Mouse (Mus musculus) midbrain, embryonic 14.5 days (tissue): ENCODE results near the gene 4930432K21Rik. TPM values are rescaled to one million over a fixed set of nuclear protein-coding genes. Genes with fewer than 3 reads are reported as not detected.
A peak's percentile ranks its signal among the peaks of the same experiment; 100 is the strongest.

ENCODE experiments used
- ATAC-seq: fragments of 200-750 bp; cut with Nextera tagmentation; 2 replicates; pipeline ENCODE4 v1.8.0; 2017; ENCODE audit warnings: moderate number of reproducible peaks, moderate library complexity; ENCODE audit not compliant: low FRiP score, low TSS enrichment
- DNase-seq: peaks from one replicate; pipeline ENCODE4 v3.0.0-alpha.2; 2015
- H3K27ac ChIP-seq: fragments of 300-500 bp; sonication (generic); replicated peaks from 2 replicates; pipeline ENCODE4 v1.5.1; 2014; ENCODE audit warnings: mild to moderate bottlenecking, low read depth, low read length, moderate library complexity
- H3K27me3 ChIP-seq: fragments of 300-500 bp; sonication (generic); 2 replicates; pipeline ENCODE4 v1.6.1; 2014; ENCODE audit warnings: low read length, control low read depth, mixed read lengths; ENCODE audit not compliant: control insufficient read depth, insufficient read depth
- H3K36me3 ChIP-seq: fragments of 300-500 bp; sonication (generic); 2 replicates; pipeline ENCODE4 v1.6.1; 2014; ENCODE audit warnings: low read length, control low read depth; ENCODE audit not compliant: control insufficient read depth, insufficient read depth
- H3K4me1 ChIP-seq: fragments of 300-500 bp; sonication (generic); 2 replicates; pipeline ENCODE4 v1.6.1; 2014; ENCODE audit warnings: mild to moderate bottlenecking, antibody characterized with exemption, low read length, control low read depth; ENCODE audit not compliant: control insufficient read depth, insufficient read depth
- H3K4me2 ChIP-seq: fragments of 300-500 bp; sonication (generic); 2 replicates; pipeline ENCODE4 v1.6.1; 2014; ENCODE audit warnings: mild to moderate bottlenecking, low read length, moderate library complexity
- H3K4me3 ChIP-seq: fragments of 300-500 bp; sonication (generic); replicated peaks from 2 replicates; pipeline ENCODE4 v1.5.1; 2014; ENCODE audit warnings: low read depth, low read length
- H3K9ac ChIP-seq: fragments of 300-500 bp; sonication (generic); replicated peaks from 2 replicates; pipeline ENCODE4 v1.6.1; 2014; ENCODE audit warnings: mild to moderate bottlenecking, low read length, moderate library complexity
- H3K9me3 ChIP-seq: fragments of 300-500 bp; sonication (generic); 2 replicates; pipeline ENCODE4 v1.6.1; 2016; ENCODE audit warnings: low read length, control low read depth, mixed read lengths; ENCODE audit not compliant: control insufficient read depth
- WGBS: fragments of 180-500 bp; shearing (Covaris S2); extraction: QIAGEN DNeasy Blood & Tissue Kit; methylation state at CpG from one replicate; pipeline ENCODE4 v1.1.7; 2014; 5-methylcytosine and 5-hydroxymethylcytosine counted together
- polyA plus RNA-seq: library from polyadenylated mRNA; unstranded; fragments of >200 nt; fragmentation: Nextera tagmentation; extraction: Ambion mirVana; gene quantifications from 2 replicates; pipeline ENCODE4 v1.2.1, GENCODE M21; 2014

The 4930432K21Rik gene
- polyA plus RNA-seq, 1 experiment from 2014 or later: 1.9 TPM

- 95% methylated on average over 7 of the region's 7 CpGs for WGBS
- no peak overlapping the region for H3K4me3 ChIP-seq
- no peak overlapping the region for H3K27ac ChIP-seq
- H3K36me3 ChIP-seq: no peaks in the 10 kb centered on the region
- H3K9ac ChIP-seq: no peak overlapping the region
- H3K4me2 ChIP-seq: no peak overlapping the region
- DNase-seq (no peak), ATAC-seq (no peak)
- H3K9me3 ChIP-seq: no peaks in the 10 kb centered on the region
- H3K27me3 ChIP-seq: no peaks in the 10 kb centered on the region
- 0 out of 2 replicates have a peak, but pooled peaks cover 6% of the 10 kb centered on the region for H3K4me1 ChIP-seq
Measured at GRCm38 (mm10) chr8:84190191-84190867, 42.5 kb downstream of the 4930432K21Rik start.

DNA sequence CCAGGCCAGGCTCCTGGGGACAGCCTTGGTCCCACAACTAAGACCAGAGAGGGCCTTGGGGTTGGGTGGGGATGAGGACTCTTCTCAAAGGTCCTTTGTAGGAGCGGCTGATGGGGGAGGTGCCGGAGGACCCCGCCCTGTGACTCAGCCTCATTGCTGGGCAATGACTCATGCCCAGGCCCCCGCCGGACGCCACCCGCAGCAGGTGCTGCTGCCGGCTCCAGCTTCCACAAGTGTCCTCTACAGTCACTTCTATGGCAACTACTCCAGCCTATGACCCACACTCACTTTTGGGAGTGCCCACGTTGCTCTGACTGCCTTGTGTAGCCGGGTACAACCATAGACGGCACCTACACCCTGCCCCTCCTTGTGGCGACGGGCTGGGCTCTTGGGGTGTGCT is 44.2 kb downstream of the 4930432K21Rik start:
- H3K4me2 ChIP-seq: peak overlapping the region; percentile 24; the same call in 1 of the 2 replicates
- DNase-seq (no peak), ATAC-seq (0 out of 2 replicates have a peak, but pooled peaks have one; percentile 31)
- H3K27me3 ChIP-seq: no peaks in the 10 kb centered on the region
- 44% methylated on average over 13 of the region's 13 CpGs for WGBS
- 0 out of 2 replicates have a peak, but pooled peaks cover 2% of the 10 kb centered on the region for H3K4me1 ChIP-seq
- no peaks in the 10 kb centered on the region for H3K9me3 ChIP-seq
- no peak overlapping the region for H3K9ac ChIP-seq
- peak overlapping the region; percentile 32; the same call in 1 of the 2 replicates for H3K27ac ChIP-seq
- H3K4me3 ChIP-seq: no peak overlapping the region
- H3K36me3 ChIP-seq: no peaks in the 10 kb centered on the region

GRCm38 (mm10) chr8:84192555-84192954 is 44.7 kb downstream of the 4930432K21Rik start:
- Histone ChIP-seq H3K27ac (no peak overlapping the region; the same call in 1 of the 2 replicates), H3K9ac (no peak overlapping the region), H3K36me3 (no peaks in the 10 kb centered on the region), H3K4me1 (peaks cover 4% of the 10 kb centered on the region), H3K4me2 (peak overlapping the region; percentile 24), H3K4me3 (no peak overlapping the region), H3K27me3 (no peaks in the 10 kb centered on the region), H3K9me3 (no peaks in the 10 kb centered on the region)
- no peak for ATAC-seq
- peak; percentile 77 for DNase-seq
- 3% methylated on average over 33 of the region's 33 CpGs for WGBS

DNA sequence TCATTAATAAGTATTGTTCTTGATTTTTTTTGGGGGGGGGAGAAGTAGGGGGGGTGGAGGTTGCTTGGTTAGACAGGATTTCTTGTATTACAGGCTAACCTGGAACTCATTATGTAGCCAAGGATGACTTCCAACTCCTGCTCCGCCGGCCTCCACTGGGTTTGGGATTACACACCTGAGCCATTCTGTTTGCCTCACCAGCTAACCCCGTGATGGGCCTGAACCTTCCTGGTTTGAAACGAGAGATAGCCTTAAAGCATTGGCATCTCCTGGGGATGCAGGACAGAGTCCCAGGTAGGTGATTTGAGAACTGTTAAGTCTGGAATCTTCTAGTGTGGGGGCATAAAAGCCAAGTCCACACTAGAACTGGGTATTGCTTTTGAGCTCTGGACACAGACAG is 45.3 kb downstream of the 4930432K21Rik start:
- H3K27me3 ChIP-seq: no peaks in the 10 kb centered on the region
- 78% methylated on average over 4 of the region's 4 CpGs for WGBS
- no peak for ATAC-seq
- no peak overlapping the region for H3K27ac ChIP-seq
- peaks cover 10% of the 10 kb centered on the region for H3K4me1 ChIP-seq
- no peaks in the 10 kb centered on the region for H3K36me3 ChIP-seq
- no peak overlapping the region for H3K4me2 ChIP-seq
- no peak for DNase-seq
- no peak overlapping the region for H3K4me3 ChIP-seq
- H3K9ac ChIP-seq: no peak overlapping the region
- no peaks in the 10 kb centered on the region for H3K9me3 ChIP-seq

DNA sequence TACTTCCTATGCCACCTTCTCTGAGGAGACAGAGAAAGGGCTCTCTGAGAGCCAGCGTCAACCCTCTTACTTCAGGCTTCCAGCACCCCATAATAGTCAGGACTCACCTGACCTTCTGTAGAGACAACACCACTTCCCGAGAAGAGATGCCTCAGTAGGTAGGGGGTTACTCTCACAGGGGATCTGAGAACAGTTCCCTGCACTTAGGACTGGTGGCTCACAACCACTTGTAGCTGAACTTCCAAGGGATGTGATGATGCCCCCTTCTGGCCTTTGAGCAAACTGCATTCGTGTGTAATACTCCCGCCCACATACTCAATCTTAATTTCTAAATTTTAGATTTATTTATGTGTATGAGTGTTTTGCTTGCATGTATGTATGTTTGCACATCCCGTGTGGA is 45.7 kb downstream of the 4930432K21Rik start:
- WGBS: 80% methylated on average over 5 of the region's 5 CpGs
- ATAC-seq (no peak), DNase-seq (peak; percentile 46)
- Histone ChIP-seq H3K4me1 (peaks cover 14% of the 10 kb centered on the region), H3K4me2 (no peak overlapping the region), H3K9me3 (no peaks in the 10 kb centered on the region), H3K4me3 (no peak overlapping the region), H3K9ac (no peak overlapping the region), H3K27me3 (no peaks in the 10 kb centered on the region), H3K36me3 (no peaks in the 10 kb centered on the region), H3K27ac (no peak overlapping the region)

DNA sequence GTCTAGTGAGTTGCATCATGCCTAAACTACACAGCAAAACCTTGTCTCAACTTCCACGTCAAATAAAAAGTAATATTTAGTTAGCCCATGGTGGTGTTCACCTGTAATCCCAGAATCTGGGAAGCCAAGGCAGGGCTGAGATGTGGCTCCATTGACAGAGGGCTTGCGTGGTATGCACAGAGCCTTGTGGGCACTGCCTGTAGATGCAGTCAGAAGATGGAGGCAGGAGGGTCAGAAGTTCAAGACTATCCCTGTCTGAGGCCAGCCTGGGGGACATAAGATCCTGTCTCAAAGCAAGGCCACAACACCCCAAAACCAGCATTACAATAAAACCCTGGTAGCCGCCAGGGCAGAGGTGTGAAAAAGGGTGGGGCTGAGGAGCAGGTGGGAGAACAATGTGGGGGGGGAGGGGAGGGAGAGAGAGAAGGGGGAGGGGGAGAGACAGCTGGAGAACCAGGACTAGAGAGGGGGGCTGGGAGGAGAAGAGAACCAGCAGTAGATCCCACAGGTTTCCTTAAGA is 46.5 kb downstream of the 4930432K21Rik start:
- Histone ChIP-seq H3K4me2 (no peak overlapping the region), H3K9me3 (no peaks in the 10 kb centered on the region), H3K4me3 (no peak overlapping the region), H3K27ac (no peak overlapping the region), H3K27me3 (no peaks in the 10 kb centered on the region), H3K36me3 (no peaks in the 10 kb centered on the region), H3K4me1 (peaks cover 21% of the 10 kb centered on the region), H3K9ac (no peak overlapping the region)
- WGBS: 79% methylated on average over 3 of the region's 3 CpGs
- ATAC-seq (no peak), DNase-seq (no peak)

DNA sequence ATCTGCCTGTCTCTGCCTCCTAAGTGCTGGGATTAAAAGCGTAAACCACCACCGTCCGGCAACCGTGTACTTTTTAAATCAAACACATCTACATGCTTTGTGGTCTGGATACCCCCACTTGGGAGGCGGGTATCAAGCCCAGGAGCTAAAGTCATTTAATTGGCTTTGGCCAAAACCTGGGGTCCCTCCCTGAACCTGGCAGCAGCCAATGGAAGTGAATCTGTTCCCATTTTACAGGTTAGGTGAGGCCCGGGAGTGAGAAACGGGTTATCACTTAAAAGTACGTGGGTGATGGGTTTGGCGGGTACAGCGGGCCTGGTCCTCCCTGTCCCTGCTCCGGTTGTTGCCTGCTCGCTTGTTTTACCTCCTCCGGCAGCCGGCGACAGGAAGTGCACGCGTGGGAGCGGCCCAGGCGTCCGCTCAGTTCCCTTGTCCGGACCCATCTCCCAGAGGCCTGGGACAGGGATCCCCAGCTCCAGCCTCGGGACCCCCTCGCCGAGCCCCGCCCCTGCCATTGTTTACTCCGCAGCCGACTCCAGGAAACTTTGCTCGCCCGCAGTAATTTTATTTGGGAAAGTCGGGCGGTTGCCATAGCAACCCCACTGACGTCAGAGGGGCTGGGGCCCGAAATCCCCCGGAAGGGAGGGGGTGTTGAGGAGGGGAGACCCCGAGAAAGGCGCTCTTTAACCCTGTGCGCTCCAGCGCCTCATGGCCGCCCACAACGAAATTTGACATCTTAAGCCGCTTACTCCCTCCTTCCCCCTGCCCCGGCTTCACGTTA is 49.5 kb downstream of the 4930432K21Rik start:
- Histone ChIP-seq H3K36me3 (no peaks in the 10 kb centered on the region), H3K27ac (peak overlapping the region; percentile 81), H3K4me3 (peak overlapping the region; percentile 45), H3K4me2 (peak overlapping the region; percentile 68), H3K9me3 (no peaks in the 10 kb centered on the region), H3K4me1 (peaks cover 35% of the 10 kb centered on the region), H3K9ac (peak overlapping the region; percentile 43), H3K27me3 (no peaks in the 10 kb centered on the region)
- DNase-seq (peak; percentile 94), ATAC-seq (peak; percentile 63)
- WGBS: 2% methylated on average over 43 of the region's 43 CpGs

DNA sequence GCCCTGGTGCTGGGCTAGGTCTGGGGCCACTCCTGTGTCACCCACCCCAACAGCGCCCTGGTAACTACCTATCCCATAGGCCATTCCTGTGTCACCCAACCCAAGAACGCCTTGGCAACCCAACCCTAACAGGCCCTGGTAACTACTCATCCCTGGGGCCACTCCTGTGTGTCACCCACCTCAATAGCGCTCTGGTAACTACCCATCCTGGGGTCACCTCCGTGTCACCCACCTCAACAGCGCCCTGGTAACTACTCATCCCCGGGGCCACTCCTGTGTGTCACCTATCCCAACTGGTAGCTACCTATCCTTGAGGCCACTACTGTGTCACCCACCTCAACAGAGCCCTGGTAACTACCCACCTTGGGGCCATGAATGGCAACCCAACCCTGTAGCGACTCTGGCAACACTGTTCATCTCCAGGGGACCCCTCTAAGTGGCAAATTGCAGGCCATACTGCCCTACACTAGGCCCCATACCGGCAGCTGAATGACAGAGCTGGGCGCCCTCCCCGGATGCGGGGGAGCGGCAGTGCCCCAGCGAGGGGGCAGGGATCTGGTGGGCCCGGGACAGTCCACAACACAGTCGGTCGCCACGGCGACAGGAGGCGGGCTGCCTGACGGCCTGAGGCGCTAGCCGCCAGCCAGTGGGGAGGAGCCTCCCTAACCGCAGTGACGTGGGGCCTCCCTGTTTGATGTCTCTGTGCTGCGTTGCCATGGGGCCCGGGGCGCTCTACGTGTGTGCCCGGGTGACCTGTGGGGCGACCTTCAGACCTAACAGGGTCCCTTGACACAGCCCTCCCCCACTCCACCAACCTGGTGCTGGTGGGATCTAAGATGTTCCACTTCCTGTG is 50.3 kb downstream of the 4930432K21Rik start:
- no peaks in the 10 kb centered on the region; the same call in 1 of the 2 replicates for H3K27me3 ChIP-seq
- peak overlapping the region; percentile 68 for H3K4me2 ChIP-seq
- H3K27ac ChIP-seq: peak overlapping the region; percentile 81
- H3K9ac ChIP-seq: peak overlapping the region; percentile 43
- H3K36me3 ChIP-seq: no peaks in the 10 kb centered on the region
- DNase-seq (peak; percentile 89), ATAC-seq (peak; percentile 81)
- 3% methylated on average over 30 of the region's 30 CpGs for WGBS
- peaks cover 35% of the 10 kb centered on the region for H3K4me1 ChIP-seq
- no peaks in the 10 kb centered on the region for H3K9me3 ChIP-seq
- peak overlapping the region; percentile 45 for H3K4me3 ChIP-seq
